Mouse (Mus musculus) lung, adult 2 months (tissue): Measurements from ENCODE around the gene Exoc8. TPM values are rescaled to one million over a fixed set of nuclear protein-coding genes. Genes with fewer than 3 reads are reported as not detected.

Experiments used
- DNase-seq: peaks from one replicate; pipeline ENCODE4 v3.0.0; 2022
- H3K4me1 ChIP-seq: fragments of 200-500 bp; 2 replicates; pipeline ENCODE4 v1.6.1; 2011; ENCODE audit warnings: low read length; ENCODE audit not compliant: control insufficient read depth, insufficient read depth
- H3K4me3 ChIP-seq: fragments of 200-500 bp; replicated peaks from 2 replicates; pipeline ENCODE3; 2011; ENCODE audit warnings: low read depth, mild to moderate bottlenecking, control low read depth, low read length; ENCODE audit errors: extremely low read depth
- CTCF ChIP-seq: fragments of 200-500 bp; IDR thresholded peaks from 2 replicates; pipeline ENCODE4 v1.5.1; 2011; ENCODE audit warnings: mild to moderate bottlenecking, low read length, control low read depth; ENCODE audit not compliant: insufficient read depth
- POLR2A ChIP-seq: fragments of 200-500 bp; IDR thresholded peaks from 2 replicates; pipeline ENCODE4 v1.6.1; 2011; ENCODE audit warnings: low read depth, mild to moderate bottlenecking, control low read depth, low read length, borderline replicate concordance; ENCODE audit errors: extremely low read depth
- WGBS: fragments of 180-500 bp; shearing (Covaris S2); methylation state at CpG from one replicate; pipeline ENCODE4 v1.1.7; 2018; 5-methylcytosine and 5-hydroxymethylcytosine counted together
- polyA plus RNA-seq: library from polyadenylated mRNA; depleted of rRNA; stranded (reverse); fragments of >200 nt; gene quantifications from 2 replicates; pipeline ENCODE4 v1.2.3, GENCODE M21; 2012

Gene Exoc8
- polyA plus RNA-seq, 1 experiment: 12.8 TPM

GRCm38 (mm10) chr8:124878141-124878540 is 19.4 kb downstream of the Exoc8 start:
- no peak overlapping the region for H3K4me3 ChIP-seq
- WGBS: 83% methylated on average over 5 of the region's 5 CpGs
- DNase-seq: no peak
- no peaks in the 10 kb centered on the region for H3K4me1 ChIP-seq
- no peak for TF ChIP-seq POLR2A
- TF ChIP-seq CTCF: no peak

GRCm38 (mm10) chr8:124872690-124873089 is 24.8 kb downstream of the Exoc8 start:
- no peak for TF ChIP-seq CTCF
- no peak for TF ChIP-seq POLR2A
- no peak for DNase-seq
- 65% methylated on average over 5 of the region's 5 CpGs for WGBS
- Histone ChIP-seq H3K4me3 (no peak overlapping the region), H3K4me1 (no peaks in the 10 kb centered on the region; the same call in 1 of the 2 replicates)

- no peak for TF ChIP-seq CTCF
- no peak for TF ChIP-seq POLR2A
- Histone ChIP-seq H3K4me3 (no peak overlapping the region), H3K4me1 (peaks cover 3% of the 10 kb centered on the region)
- no peak for DNase-seq
- 92% methylated on average over 7 of the region's 7 CpGs for WGBS
Measured at GRCm38 (mm10) chr8:124872081-124872480, 25.4 kb downstream of the Exoc8 start.

GRCm38 (mm10) chr8:124871474-124871873 is 26.0 kb downstream of the Exoc8 start:
- Histone ChIP-seq H3K4me1 (peaks cover 7% of the 10 kb centered on the region), H3K4me3 (no peak overlapping the region)
- DNase-seq: no peak
- 89% methylated on average over 7 of the region's 7 CpGs for WGBS
- TF ChIP-seq CTCF: no peak
- no peak for TF ChIP-seq POLR2A

GRCm38 (mm10) chr8:124869708-124870107 is 27.8 kb downstream of the Exoc8 start:
- Histone ChIP-seq H3K4me3 (no peak overlapping the region), H3K4me1 (peaks cover 11% of the 10 kb centered on the region)
- DNase-seq: no peak
- 71% methylated on average over 6 of the region's 6 CpGs for WGBS
- TF ChIP-seq CTCF: no peak
- TF ChIP-seq POLR2A: no peak

DNA sequence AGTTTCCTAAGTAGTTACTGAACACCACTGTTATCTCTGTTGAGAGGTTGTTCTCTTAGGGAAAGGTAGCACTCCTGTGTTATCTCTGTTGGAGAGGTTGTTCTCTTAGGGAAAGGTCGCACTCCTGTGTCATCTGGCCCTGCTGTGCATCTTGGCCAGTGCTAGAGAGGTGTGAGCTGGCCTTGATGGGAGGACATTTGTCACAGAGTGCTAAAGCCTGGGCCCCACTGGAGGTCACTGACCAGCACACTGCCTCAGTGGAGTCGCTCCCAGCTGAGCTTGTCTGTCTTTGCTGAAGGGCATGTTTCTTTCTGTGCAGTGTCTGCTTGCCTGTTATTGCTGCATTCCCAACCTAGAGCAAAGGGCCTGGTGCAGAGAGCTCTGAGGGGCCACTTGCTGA is 30.4 kb downstream of the Exoc8 start:
- DNase-seq: no peak
- no peak for TF ChIP-seq POLR2A
- TF ChIP-seq CTCF: no peak
- Histone ChIP-seq H3K4me3 (no peak overlapping the region), H3K4me1 (peaks cover 15% of the 10 kb centered on the region)
- WGBS: 54% methylated on average over 2 of the region's 2 CpGs

DNA sequence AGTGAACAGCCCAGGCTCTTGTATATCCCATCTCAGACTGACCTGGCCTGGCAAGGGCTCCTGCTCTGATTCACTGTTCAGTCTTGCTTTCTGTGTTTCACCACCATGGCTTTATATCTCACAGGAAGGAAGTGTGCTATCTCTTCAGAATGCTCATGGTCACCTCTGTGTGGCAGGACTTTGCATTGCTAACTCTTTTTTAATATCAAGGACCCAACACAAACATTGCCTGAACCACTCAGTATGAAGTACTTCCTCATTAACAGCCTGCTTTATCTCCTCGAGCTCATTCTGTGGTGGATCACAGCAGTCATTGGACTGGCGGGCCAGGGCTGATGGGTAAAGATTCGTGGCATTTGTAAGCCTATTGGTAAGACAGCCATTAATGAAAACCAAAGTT is 30.8 kb downstream of the Exoc8 start:
- WGBS: 52% methylated on average over 3 of the region's 3 CpGs
- no peak for DNase-seq
- TF ChIP-seq POLR2A (no peak), CTCF (no peak)
- Histone ChIP-seq H3K4me3 (no peak overlapping the region), H3K4me1 (peaks cover 15% of the 10 kb centered on the region)

DNA sequence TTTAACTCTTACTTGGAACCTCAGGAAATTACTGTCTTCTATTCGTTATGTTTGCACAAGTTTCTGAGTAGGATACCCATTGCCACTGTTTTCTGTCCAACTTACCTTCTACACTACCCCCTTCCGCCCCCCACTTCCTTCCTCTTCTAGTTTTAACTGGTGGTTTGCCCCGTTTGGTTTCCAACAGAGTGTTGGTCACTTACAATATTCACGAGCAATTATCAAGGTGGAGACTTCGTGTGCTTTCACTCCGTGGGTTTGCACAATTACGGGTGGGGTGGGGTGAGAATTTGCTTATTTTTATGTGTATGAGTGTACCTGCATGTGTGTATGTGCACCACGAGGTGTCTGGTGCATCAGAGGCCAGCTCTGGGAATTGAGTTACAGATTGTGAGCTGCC is 33.8 kb downstream of the Exoc8 start:
- H3K4me3 ChIP-seq: peak overlapping the region; percentile 100
- no peak for TF ChIP-seq POLR2A
- TF ChIP-seq CTCF: no peak
- peaks cover 15% of the 10 kb centered on the region for H3K4me1 ChIP-seq
- WGBS: 7% methylated on average over 8 of the region's 8 CpGs
- no peak for DNase-seq

- no peak for DNase-seq
- TF ChIP-seq CTCF (no peak), POLR2A (no peak; the same call in 1 of the 2 replicates)
- under 1% methylated on average over 33 of the region's 33 CpGs for WGBS
Measured at GRCm38 (mm10) chr8:124863163-124863677, 34.3 kb downstream of the Exoc8 start.

GRCm38 (mm10) chr8:124862321-124863162 is 35.0 kb downstream of the Exoc8 start, which contains the start of the genes Gnpat and 2810004N23Rik:
TSS of gene Gnpat (plus strand) at chr8:124863033.
TSS of gene 2810004N23Rik (minus strand) at chr8:124863120.
- WGBS: under 1% methylated on average over 55 of the region's 55 CpGs
- H3K4me1 ChIP-seq: peaks cover 15% of the 10 kb centered on the region

More at GRCm38 (mm10) chr8:124863163-124863677, 34.3 kb downstream of the Exoc8 start:
- Histone ChIP-seq H3K4me1 (peaks cover 15% of the 10 kb centered on the region), H3K4me3 (peak overlapping the region; percentile 100)

More at GRCm38 (mm10) chr8:124862321-124863162, 35.0 kb downstream of the Exoc8 start, which contains the start of the genes Gnpat and 2810004N23Rik:
- peak within 1 kb of the TSS; percentile 100 for H3K4me3 ChIP-seq
- DNase-seq: peak; percentile 96
- TF ChIP-seq CTCF (no peak), POLR2A (peak; percentile 81)
